Mouse (Mus musculus) yolk sac, embryonic 10.5 days (tissue): ENCODE results near the gene Nosip.
"Not testable (repeated sequence)": the region's sequence is repeated elsewhere in the genome, so short reads cannot be mapped to it uniquely, and the experiment has no call there.

ENCODE experiments used
- DNase-seq: peaks from one replicate; pipeline ENCODE4 v3.0.0-alpha.2; 2017; ENCODE audit warnings: low spot score

The Nosip gene

DNA sequence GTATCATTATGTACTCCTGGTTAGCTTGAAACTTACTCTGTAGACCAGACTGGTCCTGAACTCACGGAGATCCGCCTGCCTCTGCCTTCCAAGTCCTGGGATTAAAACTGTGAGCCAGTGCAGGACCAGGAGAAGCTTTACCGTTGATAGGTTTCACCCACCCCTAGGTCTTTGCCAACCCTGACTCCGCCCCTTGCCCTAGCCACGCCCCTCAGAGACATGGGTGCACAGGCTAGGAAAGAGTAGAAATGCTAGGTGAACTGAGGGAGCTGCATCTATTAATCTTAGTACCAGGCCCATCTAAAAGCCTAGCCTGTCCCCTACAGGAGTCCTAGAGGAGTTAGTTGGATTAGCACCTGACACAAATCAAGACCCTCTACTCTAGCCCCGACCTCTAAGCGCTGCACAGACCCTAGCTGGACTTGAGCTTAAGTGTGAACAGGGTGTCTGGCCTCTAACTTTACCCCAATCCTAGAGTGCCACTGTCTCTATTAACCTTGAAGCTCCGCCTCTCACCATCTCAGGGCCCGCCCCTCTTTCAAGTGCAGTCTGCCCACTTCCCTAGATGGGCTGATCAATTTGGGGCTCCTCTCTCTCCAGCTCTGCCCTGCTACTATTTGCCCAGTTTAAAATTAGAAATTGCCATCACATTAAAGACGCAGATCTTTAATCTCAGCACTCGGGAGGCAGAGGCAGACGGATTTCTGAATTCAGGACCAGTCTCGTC lies 28.2 kb downstream of the Nosip start:
- no peak for DNase-seq

DNA sequence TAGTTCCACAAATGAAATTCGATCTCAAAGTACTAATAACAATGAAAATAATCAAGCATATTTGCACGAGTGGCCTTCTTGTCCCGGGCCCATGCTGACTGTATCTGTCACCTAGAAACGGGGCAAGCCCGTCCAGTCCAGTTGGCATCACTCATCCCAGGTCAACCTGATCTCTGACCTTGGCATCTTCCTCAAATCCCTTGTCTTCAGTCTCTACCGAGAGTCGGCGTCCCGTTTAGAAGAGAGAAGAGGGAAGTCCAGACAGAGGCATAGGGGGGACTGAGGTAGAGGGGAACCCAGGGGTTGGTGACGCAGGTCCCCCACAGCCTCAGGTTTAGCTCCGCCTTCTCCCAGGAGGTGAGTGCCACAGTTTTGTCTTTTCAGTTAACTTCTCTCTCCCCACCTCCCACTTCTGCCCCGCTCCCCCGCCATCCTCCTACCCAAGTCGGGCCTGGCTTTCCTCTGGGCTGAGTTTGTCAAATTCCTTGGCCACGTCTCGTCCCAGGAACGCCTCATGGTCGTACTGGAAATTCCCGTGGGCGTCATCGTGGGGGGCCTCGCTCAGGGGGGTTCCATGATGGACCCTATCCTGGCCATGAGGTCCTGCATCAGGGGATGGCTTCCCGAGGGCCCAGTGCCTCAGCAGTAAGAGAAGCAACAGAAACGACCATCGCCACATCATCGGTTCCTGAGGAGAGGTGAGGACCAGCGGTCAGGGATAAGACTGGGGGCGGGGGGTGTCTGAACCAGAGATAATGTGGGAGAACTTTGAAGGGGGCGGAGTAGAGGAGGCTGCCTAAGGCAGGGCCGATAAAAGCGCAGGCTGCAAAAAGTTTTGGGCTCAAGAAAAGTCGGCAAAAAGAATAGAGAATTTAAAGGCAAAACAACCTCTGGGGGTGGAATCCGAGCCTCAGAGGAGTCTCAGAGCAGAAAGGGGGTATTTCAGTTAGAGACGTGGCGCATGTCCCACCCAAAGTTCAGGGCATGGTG lies 29.1 kb downstream of the Nosip start:
- peak; percentile 54 for DNase-seq

DNA sequence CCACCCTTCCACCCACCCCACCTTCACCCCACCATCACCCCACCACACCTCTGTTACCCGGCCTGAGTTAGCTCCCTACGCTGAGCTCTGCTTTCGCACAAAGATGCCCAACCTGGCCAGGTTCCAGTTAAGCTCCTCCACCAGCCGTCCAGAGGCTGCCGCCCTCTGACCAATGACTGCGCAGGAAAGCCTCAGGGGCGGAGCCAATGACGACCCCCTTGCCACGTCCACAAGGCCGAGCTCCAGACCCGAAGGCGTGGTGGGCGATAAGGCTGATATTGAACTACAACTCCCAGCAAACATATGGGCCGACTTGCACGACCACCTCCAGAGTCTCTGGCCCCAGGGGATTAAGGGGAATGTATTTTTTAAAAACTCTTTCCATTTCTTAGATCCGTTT lies 29.8 kb downstream of the Nosip start, which contains the start of gene Rcn3:
Gene Rcn3, minus strand, starts transcription at position 174 of the 400 bp plus-strand sequence.
- DNase-seq, result peak; percentile 96

DNA sequence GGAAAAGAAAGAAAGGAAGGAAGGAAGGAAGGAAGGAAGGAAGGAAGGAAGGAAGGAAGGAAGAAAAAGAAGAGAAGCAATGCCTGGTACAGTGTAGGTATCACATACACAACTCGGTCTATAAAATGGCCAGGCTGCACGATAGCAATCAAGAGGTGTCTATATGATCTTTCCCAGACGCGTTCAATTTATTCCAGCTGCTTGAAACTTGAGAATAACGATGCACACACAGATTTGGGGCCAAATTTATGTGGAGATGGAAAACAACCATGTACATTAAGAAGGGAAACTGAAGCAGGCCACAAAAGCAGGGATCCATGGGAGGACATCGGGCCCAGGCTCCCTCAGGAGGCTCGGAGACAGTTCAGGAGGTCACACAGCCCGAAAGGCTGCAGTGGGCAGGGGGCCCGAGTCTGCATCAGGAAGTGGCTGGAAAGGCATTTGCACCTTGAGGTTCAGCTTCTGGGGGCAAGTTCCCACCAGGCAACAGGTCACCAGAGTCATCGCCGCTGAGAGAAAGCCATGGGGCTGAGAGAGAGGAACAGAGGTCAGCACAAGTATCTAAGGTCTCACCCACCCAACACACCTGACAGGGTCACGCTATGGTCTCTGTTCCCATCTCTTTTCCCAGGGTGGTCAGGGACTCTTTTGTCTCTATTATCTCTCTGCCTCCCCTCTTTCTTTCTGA lies 30.7 kb downstream of the Nosip start:
- no peak for DNase-seq

DNA sequence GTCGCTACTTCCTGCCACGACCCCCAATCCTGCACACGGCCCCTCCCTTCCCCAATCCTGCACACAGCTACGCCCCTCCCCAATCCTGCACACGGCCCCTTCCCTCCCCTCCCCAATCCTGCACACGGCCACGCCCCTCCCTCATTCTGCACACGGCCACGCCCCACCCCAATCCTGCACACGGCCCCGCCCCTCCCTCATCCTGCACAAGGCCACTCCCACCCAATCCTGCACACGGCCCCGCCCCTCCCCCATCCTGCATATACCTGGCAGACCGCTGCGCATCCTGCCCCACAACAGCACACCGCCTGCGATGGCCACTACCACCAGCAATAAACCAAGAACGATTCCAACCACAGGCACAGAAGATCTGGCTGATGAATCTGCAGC lies 31.3 kb downstream of the Nosip start:
- DNase-seq, result peak; percentile 50

DNA sequence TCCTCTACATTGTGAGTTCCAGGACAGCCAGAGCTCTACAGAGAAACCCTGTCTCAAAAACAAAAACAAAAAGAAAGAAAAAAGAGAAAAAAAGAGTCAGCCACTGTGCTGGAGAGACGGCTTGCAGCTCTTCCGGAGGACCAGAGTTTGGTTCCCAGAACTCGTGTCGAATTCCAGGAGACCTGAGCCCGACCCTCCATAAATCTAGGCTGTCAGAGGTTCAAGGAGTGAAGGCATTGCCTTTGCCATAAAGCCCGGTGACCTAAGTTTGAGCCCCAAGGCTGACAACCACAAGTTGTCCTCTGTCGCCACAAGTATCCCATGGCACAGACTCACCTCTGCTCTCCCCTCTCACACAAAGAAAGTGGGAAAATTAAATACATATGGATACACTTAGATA lies 31.9 kb downstream of the Nosip start:
- DNase-seq, result no peak

DNA sequence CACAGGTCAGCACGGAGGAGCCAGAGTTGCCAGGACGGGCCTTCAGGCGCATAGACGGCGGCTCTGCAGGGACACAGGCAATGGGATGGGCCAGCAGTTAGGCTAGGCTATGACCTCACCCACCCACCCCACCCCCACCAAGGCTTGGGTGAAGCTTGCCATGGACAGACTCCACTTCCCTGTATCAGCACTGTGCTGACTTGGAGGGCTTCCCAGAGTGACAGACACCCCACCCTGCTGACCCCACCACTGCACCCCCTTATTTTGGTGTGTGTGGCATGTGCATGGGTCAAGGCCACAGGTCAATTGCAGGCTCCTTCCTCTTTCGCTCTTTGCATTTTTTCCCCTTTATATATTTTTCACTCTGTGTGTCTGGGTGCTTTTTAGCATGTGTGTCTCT lies 33.1 kb downstream of the Nosip start:
- DNase-seq, result no peak

DNA sequence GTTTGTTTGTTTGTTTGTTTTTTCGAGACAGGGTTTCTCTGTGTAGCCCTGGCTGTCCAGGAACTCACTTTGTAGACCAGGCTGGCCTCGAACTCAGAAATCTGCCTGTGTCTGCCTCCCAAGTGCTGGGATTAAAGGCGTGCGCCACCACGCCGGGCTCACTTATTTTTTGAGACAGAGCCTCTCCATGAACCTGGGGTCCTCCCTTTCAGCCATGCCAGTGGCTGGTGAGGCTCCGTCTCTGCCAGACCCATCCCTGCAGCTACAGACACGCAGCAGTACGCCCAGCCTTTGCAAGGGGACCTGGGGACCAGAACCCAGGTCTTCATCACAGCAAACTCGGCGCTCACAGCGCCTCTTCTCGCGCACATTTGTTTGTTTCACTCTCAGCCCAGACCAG lies 33.7 kb downstream of the Nosip start:
- not testable (repeated sequence) for DNase-seq

DNA sequence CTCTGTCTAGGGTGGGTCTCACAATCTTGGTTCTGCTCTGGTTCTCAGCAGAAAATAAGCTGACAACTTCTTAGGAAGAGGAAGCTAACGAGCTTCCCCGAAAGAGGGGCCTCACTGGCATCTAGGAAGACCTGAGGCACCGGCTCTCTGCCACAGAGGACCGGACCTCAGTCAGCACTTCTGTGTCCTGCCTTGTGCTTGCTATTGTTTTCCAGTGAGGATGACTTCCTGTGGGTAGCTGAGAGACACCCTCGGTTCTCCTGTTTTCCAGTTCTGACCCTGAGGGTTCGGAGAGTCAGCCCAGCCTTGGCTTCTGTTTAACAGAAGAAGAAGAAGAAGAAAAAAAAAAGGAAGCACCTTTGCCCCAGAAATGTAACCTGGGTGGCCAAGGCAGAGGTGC lies 35.2 kb downstream of the Nosip start:
- no peak for DNase-seq

DNA sequence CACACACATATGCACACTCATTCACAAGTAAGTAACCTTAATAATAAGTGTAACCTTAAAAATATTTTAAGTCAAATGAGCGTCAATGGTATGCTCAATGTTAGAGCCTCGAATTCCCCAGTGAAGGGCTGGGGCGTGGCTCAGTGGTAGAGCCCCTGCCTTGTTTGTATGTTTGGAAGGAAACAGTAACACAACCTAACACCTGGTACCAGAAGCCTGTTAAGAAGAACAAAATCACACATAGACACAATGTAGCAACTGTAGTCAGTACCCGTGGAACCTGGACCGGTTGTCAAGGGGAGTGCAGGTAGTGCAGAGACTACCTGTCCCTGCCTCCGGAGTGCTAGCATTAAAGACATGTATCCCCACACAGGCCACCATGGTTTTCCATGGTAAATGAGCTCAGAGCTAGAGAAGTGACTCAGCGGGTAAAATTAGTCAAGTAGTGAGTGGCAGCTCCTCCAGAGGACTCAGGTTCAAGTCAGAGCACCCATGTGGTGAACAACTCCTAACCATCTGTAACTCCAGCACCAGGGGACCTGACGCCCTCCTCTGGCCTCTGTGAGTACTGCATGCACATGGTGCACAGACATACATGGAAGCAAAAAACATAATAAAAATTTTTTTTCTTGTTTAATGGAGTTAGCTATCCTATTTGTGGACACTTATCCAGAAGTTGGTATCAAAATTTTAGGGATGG lies 36.5 kb downstream of the Nosip start:
- no peak for DNase-seq

DNA sequence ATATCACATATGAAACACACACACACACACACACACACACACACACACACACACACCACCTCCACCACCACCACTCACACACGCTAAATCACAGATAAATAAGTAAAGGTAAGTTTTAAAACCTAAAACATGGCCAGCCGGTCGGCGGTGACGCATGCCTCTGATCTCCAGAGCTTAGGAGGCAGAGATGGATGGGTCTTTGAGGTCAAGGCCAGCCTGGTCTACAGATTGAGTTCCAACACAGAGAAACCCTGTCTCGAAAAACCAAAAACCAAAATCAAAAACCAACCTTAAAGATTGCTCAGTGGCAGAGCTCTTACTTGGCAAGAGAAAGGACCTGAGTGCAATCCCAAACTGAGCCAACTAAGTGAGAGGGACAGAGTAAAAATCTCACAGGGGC lies 37.8 kb downstream of the Nosip start:
- DNase-seq, result no peak

DNA sequence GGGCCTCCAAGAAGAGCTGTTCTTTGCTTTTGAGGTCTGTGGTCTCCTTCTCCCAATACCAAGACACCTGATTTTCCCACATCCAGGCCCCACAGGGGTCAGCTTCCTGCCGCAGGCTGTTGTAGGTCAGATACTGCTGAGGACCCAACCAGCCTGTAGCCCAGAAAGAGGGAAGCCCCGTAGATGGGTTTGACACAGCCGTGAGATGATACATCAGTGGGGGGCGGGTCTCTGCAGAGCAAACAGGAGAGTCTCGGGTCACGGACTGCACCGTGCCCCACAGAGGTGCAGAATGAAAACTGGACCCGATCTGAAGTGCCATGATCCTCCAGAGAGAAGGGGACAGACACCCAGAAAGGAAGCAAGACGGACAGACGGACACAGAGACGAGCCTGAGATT lies 40.2 kb downstream of the Nosip start:
- no peak for DNase-seq

DNA sequence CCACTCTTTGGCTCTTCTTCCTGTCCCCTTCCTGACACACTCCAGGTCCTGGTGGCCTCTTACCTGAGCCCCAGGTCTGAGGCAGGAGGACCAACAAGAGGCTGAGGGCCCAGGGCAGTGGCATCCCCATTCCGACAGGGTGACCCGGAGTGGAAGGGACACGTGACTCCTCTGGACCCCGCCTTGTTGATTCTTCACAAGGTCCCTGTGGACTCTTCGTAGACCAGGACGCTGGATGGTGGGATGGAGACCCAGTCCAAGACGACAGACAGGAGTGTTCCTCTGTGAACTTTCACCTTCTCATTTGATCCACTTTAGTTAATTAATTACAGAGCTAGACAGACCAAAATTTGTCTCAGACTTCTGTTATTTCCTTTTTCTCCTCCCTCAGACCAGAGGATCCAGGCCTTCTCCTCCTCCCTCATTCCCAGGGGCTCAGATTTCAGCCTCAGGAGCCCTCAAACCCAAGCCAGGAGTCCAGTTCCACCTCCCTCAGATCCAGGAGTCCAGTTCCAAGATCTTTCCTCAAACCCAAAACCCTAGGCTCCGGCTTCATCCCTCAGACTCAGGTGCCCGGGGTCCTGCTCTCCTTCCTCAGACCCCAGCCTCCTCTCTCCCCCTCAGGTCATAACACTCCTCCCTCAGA lies 40.8 kb downstream of the Nosip start:
- DNase-seq, result no peak

DNA sequence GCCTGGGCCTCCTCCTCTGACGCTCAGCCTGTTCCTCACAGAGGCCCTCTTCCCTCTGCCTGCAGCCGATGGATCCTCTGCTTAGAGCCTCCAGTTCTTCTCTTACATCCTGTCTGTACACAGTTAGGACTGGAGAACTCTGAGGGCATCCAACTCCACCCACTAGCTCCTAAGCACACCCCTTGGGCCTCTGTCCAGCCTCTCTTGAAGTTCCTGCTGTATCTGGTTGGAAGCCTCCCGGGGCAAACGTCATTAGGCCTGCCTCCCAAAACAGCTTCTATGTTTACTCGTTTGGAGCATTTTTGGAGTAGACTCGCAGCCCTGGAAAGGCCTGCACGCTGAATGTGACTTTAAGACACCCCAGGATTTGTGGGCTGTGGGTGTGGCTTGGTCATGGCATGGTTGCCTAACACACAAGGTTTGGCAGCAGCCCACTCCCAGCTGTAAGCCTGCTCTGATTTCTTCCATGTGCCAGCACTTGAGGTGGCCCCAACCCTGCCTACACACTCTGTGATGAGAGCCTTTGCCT lies 41.5 kb downstream of the Nosip start, which contains the start of gene Fcgrt:
Gene Fcgrt, minus strand, starts transcription at position 200 of the 529 bp plus-strand sequence.
- peak; percentile 89 for DNase-seq

DNA sequence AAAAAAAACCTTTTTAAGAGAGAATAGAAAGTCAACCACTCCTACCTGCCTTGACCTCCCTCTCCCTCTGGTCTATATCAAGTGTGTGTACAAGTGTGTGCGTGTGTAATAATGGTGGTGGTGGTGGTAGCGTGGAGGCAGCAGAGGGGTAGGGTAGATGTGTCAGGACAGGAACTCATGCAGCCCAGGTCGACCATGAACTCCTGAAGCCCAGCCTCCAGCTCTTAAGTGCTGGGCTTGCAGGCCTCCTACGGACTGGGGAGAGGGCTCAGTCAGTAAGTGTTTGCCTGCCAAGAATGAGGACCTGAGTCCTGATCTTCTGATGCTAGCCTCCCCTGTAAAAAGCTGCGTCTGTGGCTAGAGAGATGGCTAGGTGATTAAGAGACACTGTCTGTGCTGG lies 42.7 kb downstream of the Nosip start:
- no peak for DNase-seq

DNA sequence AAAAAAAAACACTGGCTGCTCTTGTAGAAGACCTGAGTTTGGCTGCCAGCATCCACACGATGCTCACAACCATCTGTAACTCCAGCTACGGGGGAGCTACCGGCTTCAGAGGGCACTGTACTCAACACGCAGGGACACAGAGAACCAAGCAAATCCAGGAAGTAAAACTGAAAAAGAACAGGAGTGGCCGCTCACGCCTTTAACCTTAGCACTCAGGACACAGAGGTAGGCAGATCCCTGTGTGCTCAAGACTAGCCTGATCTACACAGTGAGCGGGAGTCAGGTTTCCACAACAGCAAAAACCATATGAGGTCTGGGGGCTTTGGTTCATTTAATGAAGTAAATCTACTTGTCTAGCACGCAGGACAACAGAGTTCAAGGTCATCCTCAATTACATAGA lies 43.3 kb downstream of the Nosip start:
- DNase-seq, result no peak

DNA sequence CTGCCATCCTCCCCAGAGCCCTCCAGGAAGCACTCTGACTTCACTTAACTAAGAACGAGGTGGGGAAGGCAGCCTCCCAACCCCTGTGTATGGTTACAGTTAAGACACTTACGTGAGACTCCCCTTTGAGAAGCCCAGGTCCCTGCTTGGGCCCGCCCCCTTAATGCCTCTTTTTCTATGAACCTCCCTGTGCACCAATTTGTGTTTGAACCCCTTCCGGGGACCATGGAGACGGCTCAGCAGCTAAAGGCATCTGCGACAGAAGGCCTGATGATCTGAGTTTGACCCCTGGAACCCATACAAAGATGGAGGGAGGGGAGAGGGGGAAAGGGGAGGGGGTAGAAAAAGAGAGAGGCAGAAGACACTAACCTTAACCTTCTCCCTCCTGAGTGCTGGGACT lies 44.2 kb downstream of the Nosip start:
- no peak for DNase-seq

DNA sequence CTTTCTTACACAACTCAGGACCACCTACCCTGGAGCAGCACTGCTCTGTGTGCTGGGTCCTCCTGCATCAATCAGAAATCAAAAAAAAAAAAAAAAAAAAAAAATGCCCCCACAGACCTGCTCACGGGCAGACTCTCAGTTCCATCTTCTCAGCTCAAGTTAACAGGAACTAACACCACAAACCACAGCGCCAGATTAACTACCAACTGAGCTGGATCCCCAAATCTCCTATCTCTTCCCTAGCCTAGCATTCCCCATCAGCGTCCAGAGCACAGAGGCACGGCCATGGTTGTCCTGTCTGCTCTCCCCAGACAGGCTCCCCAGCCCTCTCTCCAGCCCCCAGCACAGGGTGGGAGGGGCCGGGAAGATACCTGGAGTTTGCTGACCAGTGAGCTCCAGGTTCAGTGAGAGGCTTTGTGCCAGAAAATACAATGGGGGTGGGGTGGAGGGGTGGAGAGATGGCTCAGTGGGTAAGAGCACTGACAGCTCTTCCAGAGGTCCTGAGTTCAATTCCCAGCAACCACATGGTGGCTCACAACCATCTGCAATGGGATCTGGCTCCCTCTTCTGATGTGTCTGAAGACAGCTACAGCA lies 44.9 kb downstream of the Nosip start:
- no peak for DNase-seq

DNA sequence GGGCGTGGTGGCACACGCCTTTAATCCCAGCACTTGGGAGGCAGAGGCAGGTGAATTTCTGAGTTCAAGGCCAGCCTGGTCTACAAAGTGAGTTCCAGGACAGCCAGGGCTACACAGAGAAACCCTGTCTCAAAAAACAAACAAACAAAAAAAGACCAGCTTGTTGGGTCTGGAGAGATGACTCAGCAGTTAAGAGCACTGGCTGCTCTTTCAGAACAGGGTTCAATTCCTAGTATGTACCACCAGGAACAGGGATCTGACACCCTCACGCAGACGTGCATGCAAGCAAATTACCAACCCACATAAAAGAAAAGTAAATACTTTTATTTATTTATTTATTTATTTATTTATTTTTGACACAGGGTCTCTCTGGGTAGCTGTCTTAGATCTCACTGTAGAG lies 47.9 kb downstream of the Nosip start:
- DNase-seq, result not testable (repeated sequence)

DNA sequence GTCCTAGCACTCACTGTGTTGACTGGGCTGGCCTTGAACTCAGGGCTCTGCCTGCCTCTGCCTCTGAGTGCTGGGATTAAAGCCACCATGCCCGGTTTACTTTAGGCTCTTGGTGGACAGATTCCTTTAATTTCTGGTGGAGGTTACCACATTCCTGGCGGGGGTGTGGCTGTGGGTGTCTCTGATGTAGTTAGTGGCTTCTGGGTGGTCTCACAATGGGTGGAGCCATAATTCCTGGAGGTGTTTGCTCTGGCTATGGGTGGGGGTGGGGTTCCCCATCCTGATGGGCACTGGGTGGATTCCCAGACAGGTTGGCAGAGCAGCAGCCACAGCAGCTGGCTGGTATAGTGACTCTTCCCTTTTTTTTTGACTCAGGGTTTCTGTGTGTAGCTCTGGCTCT lies 49.7 kb downstream of the Nosip start:
- no peak for DNase-seq

DNA sequence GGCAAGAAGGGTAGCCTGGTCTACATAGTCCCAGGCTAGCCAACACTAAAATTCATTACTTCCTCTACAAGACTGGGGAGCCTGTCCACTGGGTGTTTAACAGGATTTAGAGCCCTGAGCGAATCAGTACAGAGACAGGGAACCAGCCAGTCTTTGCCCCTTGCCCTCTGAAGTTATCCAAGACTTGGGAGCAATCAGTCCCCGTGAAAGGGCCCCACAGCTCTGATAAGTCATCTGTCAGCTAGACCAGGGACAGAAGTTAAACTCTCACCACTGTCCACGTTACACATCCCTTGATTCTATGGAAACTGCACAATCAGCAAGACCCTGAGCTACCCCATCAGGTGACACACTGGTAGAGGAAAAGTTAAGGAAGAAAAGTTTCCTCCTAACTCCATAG lies 50.3 kb downstream of the Nosip start:
- DNase-seq, result peak; percentile 79
